Mouse (Mus musculus): ENCODE results near the gene Itpr2. TPM values are rescaled to one million over a fixed set of nuclear protein-coding genes. Genes with fewer than 3 reads are reported as not detected.

Gene Itpr2
- polyA plus RNA-seq, 1 experiment from 2014 or later, result 9.0 TPM

DNA sequence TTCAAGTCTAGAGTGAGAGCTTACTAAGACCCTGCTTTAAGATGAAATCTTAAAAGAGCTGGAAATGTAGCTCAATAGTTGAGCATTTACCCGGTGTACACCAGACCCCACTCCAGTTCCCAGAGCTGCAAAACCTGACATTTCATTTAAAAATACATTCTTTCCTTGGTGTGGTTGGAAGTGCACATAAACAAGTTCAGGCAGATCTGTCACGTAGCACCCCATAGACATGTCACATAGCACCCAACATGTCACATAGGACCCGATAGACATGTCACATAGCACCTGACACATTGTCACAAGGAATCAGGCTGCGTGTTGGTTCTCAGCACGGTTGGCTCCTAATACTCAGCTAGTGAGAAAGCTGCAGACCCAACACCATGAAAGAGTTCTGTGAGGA is 33.5 kb upstream of the Itpr2 start:
- H3K36me3 ChIP-seq (ENCODE audit: control insufficient read depth, insufficient read depth, low read length), result no peaks in the 10 kb centered on the region
- H3K9me3 ChIP-seq (replicated peaks; ENCODE audit: control insufficient read depth, low read length, poor library complexity, severe bottlenecking), result no peaks in the 10 kb centered on the region
- no peak overlapping the region for H3K27ac ChIP-seq (ENCODE audit: low read length)
- no peak overlapping the region for H3K9ac ChIP-seq (ENCODE audit: low read depth, low read length)
- WGBS, result 95% methylated on average over 5 of the region's 5 CpGs
- no peaks in the 10 kb centered on the region for H3K27me3 ChIP-seq (ENCODE audit: control insufficient read depth, insufficient read depth, low read depth, low read length)
- H3K4me2 ChIP-seq (ENCODE audit: low read length), result no peak overlapping the region
- no peak for ATAC-seq
- H3K4me1 ChIP-seq (ENCODE audit: control insufficient read depth, insufficient read depth, low read length), result no peaks in the 10 kb centered on the region
- H3K4me3 ChIP-seq (ENCODE audit: low read depth, low read length), result no peak overlapping the region

DNA sequence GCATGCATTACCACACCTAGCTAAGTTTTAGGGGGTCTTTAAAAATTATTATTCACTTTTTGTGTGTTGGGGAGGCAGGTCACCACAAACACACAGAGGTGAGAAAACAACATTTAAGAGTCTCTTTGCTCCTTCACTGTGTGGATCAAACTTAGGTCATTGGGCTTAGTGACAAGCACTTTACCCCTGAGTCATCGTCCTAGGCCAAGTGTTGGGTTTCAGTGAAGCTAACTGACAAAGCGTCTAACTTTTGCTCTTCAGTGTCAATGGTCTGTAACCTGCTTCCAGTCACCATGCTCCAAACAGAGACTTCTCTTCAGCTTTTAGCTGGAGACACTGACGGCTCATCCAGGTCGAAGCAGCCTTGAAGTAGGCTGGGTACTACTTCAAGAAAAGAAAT is 31.1 kb upstream of the Itpr2 start:
- H3K9ac ChIP-seq (ENCODE audit: low read depth, low read length), result no peak overlapping the region
- no peaks in the 10 kb centered on the region for H3K27me3 ChIP-seq (ENCODE audit: control insufficient read depth, insufficient read depth, low read depth, low read length)
- H3K27ac ChIP-seq (ENCODE audit: low read length), result no peak overlapping the region
- H3K4me3 ChIP-seq (ENCODE audit: low read depth, low read length), result no peak overlapping the region
- WGBS, result 95% methylated on average over 4 of the region's 4 CpGs
- H3K36me3 ChIP-seq (ENCODE audit: control insufficient read depth, insufficient read depth, low read length), result no peaks in the 10 kb centered on the region
- no peak overlapping the region for H3K4me2 ChIP-seq (ENCODE audit: low read length)
- no peaks in the 10 kb centered on the region for H3K4me1 ChIP-seq (ENCODE audit: control insufficient read depth, insufficient read depth, low read length)
- no peaks in the 10 kb centered on the region for H3K9me3 ChIP-seq (replicated peaks; ENCODE audit: control insufficient read depth, low read length, poor library complexity, severe bottlenecking)
- ATAC-seq, result no peak

DNA sequence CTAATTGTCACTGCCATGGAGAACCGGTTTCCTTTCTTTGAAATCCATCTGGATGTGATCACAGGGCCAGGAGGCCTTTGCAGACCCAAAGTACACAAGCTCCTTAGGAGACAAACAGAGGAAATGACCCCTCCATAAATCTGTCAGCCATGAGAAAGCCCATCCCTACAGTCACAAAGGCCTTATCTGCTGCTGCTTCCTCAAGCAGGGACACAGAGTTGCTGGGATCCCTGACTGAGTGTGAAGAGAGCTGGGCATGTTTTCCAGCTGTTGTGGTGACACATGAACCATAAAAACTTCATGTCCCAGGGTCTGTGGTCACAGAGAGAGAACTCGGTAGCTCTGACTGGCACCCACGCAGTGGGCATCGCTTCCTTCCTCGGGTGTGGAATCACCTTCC is 28.7 kb upstream of the Itpr2 start:
- WGBS, result 87% methylated on average over 5 of the region's 5 CpGs
- Histone ChIP-seq H3K4me1 (ENCODE audit: control insufficient read depth, insufficient read depth, low read length) (no peaks in the 10 kb centered on the region), H3K4me3 (ENCODE audit: low read depth, low read length) (no peak overlapping the region), H3K9me3 (replicated peaks; ENCODE audit: control insufficient read depth, low read length, poor library complexity, severe bottlenecking) (no peaks in the 10 kb centered on the region), H3K27ac (ENCODE audit: low read length) (no peak overlapping the region), H3K36me3 (ENCODE audit: control insufficient read depth, insufficient read depth, low read length) (no peaks in the 10 kb centered on the region), H3K4me2 (ENCODE audit: low read length) (no peak overlapping the region), H3K9ac (ENCODE audit: low read depth, low read length) (no peak overlapping the region), H3K27me3 (ENCODE audit: control insufficient read depth, insufficient read depth, low read depth, low read length) (no peaks in the 10 kb centered on the region)
- no peak for ATAC-seq

DNA sequence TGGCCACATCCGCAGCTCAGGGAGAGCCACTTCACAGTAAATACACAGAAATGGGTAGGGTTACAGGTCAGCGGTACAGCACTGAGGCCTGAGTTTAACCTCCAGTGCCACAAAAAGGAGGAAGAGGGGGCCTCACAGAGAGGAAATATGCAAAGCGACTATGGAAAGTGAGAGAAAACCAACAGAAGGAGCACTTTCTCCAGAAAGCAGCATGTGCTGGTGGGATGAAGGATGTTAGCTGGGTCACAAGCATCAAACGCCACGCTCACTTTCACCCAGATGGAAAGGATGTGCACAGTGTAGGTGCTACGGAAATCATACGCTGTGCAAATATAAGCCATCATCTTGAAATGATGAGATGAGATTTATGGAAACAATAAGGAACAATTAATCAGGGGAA is 28.3 kb upstream of the Itpr2 start:
- no peaks in the 10 kb centered on the region for H3K36me3 ChIP-seq (ENCODE audit: control insufficient read depth, insufficient read depth, low read length)
- H3K4me3 ChIP-seq (ENCODE audit: low read depth, low read length), result no peak overlapping the region
- 88% methylated on average over 7 of the region's 7 CpGs for WGBS
- H3K4me2 ChIP-seq (ENCODE audit: low read length), result no peak overlapping the region
- no peaks in the 10 kb centered on the region; the same call in 1 of the 2 replicates for H3K9me3 ChIP-seq (replicated peaks; ENCODE audit: control insufficient read depth, low read length, poor library complexity, severe bottlenecking)
- ATAC-seq, result no peak
- H3K4me1 ChIP-seq (ENCODE audit: control insufficient read depth, insufficient read depth, low read length), result no peaks in the 10 kb centered on the region
- H3K27ac ChIP-seq (ENCODE audit: low read length), result no peak overlapping the region
- H3K9ac ChIP-seq (ENCODE audit: low read depth, low read length), result no peak overlapping the region
- no peaks in the 10 kb centered on the region for H3K27me3 ChIP-seq (ENCODE audit: control insufficient read depth, insufficient read depth, low read depth, low read length)

DNA sequence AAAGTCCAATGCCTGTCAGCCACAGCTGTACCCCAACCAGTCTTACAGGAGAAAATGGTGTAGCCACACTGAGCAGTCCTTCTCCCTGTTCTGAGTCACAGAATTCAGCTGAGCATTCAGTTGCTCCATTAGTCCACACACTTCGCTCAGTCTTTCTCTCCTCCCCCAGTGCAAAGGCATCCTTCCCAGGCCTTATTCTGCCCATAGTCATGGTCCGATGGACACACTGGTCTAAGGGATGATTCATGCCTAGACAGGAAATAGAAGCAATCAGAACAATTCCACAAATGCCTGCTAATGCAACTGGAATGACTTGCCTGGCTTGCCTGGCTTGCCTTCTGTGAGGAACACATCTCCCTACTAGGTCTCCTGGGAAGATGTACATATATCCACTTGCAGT is 25.5 kb upstream of the Itpr2 start:
- no peaks in the 10 kb centered on the region for H3K27me3 ChIP-seq (ENCODE audit: control insufficient read depth, insufficient read depth, low read depth, low read length)
- no peak overlapping the region for H3K4me3 ChIP-seq (ENCODE audit: low read depth, low read length)
- no peak overlapping the region for H3K4me2 ChIP-seq (ENCODE audit: low read length)
- 81% methylated on average over 2 of the region's 2 CpGs for WGBS
- H3K9ac ChIP-seq (ENCODE audit: low read depth, low read length), result no peak overlapping the region
- H3K27ac ChIP-seq (ENCODE audit: low read length), result no peak overlapping the region
- ATAC-seq, result no peak
- no peaks in the 10 kb centered on the region for H3K36me3 ChIP-seq (ENCODE audit: control insufficient read depth, insufficient read depth, low read length)
- H3K9me3 ChIP-seq (replicated peaks; ENCODE audit: control insufficient read depth, low read length, poor library complexity, severe bottlenecking), result peaks cover 2% of the 10 kb centered on the region; the same call in 1 of the 2 replicates
- H3K4me1 ChIP-seq (ENCODE audit: control insufficient read depth, insufficient read depth, low read length), result no peaks in the 10 kb centered on the region

DNA sequence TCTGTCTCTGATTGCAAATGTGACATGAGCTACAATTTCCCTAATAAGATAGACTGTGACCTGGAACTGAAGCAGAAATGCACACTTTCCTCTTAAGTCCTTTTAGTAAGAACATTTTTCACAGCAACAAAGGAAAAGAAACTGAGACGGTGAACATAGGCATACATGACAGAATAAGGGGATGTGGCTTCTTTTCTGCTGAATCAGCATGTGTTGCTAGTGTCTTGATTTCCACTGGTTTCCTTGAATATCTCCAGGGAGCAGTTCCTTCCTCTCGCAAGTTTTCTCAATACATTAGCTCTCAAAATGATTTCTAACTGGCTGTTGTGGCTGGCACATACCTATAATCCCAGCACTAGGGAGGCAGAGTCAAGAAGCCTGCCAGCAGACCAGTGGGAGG is 23.5 kb upstream of the Itpr2 start:
- no peak overlapping the region for H3K9ac ChIP-seq (ENCODE audit: low read depth, low read length)
- H3K9me3 ChIP-seq (replicated peaks; ENCODE audit: control insufficient read depth, low read length, poor library complexity, severe bottlenecking), result peaks cover 2% of the 10 kb centered on the region; the same call in 1 of the 2 replicates
- no peaks in the 10 kb centered on the region for H3K36me3 ChIP-seq (ENCODE audit: control insufficient read depth, insufficient read depth, low read length)
- 82% methylated on average over 2 of the region's 2 CpGs for WGBS
- ATAC-seq, result no peak
- H3K27me3 ChIP-seq (ENCODE audit: control insufficient read depth, insufficient read depth, low read depth, low read length), result no peaks in the 10 kb centered on the region
- H3K4me1 ChIP-seq (ENCODE audit: control insufficient read depth, insufficient read depth, low read length), result no peaks in the 10 kb centered on the region
- no peak overlapping the region for H3K4me2 ChIP-seq (ENCODE audit: low read length)
- no peak overlapping the region for H3K27ac ChIP-seq (ENCODE audit: low read length)
- no peak overlapping the region for H3K4me3 ChIP-seq (ENCODE audit: low read depth, low read length)

DNA sequence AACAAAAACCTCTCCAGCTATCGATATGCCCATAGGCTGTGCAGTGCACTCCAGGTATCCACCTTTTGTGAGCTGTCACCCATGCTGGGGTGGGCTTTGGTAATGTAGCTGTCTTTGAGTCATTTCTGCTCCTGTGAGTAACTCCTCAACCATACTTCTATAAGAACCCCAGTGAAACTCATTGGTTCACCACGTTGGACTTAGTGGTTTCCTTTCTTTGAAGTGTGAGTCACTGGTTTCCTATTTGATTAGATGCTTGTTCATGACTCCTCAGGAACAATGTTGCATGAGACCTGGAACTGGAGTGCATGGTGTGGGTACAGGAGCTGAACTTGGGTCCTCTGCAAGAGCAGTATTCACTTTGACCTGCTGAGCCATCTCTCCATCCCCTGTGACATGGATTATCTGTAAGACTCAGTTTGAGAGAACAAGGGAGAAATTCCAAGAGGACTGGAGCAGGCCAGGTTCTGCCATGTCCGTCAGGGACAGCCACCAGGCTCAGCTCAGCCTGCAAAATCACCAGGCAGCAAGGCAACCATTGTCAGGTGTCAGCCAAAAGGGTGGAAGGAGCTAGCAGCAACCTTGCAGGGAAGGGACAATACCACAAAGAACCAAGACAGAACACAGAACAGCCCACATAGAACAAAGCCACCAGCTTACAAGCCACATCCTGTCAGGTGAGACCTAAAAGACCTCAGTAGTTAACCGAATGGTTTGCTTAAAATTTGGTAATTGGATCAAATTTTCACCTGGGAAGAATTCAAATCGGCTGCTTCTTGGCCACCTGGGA is 19.6 kb upstream of the Itpr2 start:
- H3K9ac ChIP-seq (ENCODE audit: low read depth, low read length), result no peak overlapping the region
- no peak overlapping the region for H3K27ac ChIP-seq (ENCODE audit: low read length)
- H3K36me3 ChIP-seq (ENCODE audit: control insufficient read depth, insufficient read depth, low read length), result no peaks in the 10 kb centered on the region
- ATAC-seq, result no peak
- peaks cover 2% of the 10 kb centered on the region; the same call in 1 of the 2 replicates for H3K9me3 ChIP-seq (replicated peaks; ENCODE audit: control insufficient read depth, low read length, poor library complexity, severe bottlenecking)
- no peak overlapping the region for H3K4me2 ChIP-seq (ENCODE audit: low read length)
- no peaks in the 10 kb centered on the region for H3K4me1 ChIP-seq (ENCODE audit: control insufficient read depth, insufficient read depth, low read length)
- 79% methylated on average over 5 of the region's 5 CpGs for WGBS
- H3K27me3 ChIP-seq (ENCODE audit: control insufficient read depth, insufficient read depth, low read depth, low read length), result no peaks in the 10 kb centered on the region
- H3K4me3 ChIP-seq (ENCODE audit: low read depth, low read length), result no peak overlapping the region

DNA sequence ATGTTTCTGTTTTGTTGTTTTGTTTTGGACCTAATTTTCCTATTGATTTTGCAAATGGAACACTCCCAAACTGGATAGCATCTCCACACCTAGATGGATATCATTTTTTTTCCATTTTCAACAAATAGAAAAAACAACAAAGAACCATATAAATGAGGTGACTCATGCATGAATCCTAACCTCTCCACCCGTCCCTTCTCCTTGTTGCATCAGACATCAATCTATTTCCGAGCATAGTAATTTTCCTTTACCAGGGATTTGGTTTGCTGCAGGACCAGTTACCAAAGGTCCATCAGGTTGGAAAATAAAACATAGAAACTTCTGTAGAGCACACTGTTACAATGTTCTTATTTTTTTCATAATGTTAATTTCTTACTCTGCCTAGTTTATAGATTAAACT is 17.0 kb upstream of the Itpr2 start:
- Histone ChIP-seq H3K9ac (ENCODE audit: low read depth, low read length) (no peak overlapping the region), H3K27me3 (ENCODE audit: control insufficient read depth, insufficient read depth, low read depth, low read length) (no peaks in the 10 kb centered on the region), H3K36me3 (ENCODE audit: control insufficient read depth, insufficient read depth, low read length) (no peaks in the 10 kb centered on the region), H3K4me2 (ENCODE audit: low read length) (no peak overlapping the region), H3K4me1 (ENCODE audit: control insufficient read depth, insufficient read depth, low read length) (no peaks in the 10 kb centered on the region), H3K4me3 (ENCODE audit: low read depth, low read length) (no peak overlapping the region), H3K27ac (ENCODE audit: low read length) (no peak overlapping the region), H3K9me3 (replicated peaks; ENCODE audit: control insufficient read depth, low read length, poor library complexity, severe bottlenecking) (no peaks in the 10 kb centered on the region)
- WGBS, result 59% methylated on average over 2 of the region's 2 CpGs
- ATAC-seq, result no peak

DNA sequence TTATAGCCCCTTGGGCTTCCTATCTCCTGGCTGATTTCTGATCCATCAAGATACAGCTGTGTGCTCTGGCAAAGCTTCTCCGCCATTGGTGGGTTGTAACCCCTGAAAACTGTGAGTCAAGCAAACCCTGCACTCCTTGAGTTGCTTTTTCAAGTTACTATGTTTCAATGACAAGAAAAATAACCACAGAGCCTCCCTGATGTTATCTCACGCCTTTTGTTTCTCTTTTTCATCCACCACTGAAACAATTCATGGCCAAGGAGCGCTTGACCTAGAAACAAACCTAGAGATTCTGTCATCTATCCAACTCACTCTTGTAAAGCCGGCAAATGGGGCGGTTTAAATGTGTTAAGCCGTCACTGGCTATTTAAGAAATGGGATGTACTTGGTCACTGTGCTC is 13.9 kb upstream of the Itpr2 start:
- no peak for ATAC-seq
- H3K4me1 ChIP-seq (ENCODE audit: control insufficient read depth, insufficient read depth, low read length), result no peaks in the 10 kb centered on the region
- no peak overlapping the region for H3K9ac ChIP-seq (ENCODE audit: low read depth, low read length)
- H3K27me3 ChIP-seq (ENCODE audit: control insufficient read depth, insufficient read depth, low read depth, low read length), result no peaks in the 10 kb centered on the region
- no peaks in the 10 kb centered on the region for H3K9me3 ChIP-seq (replicated peaks; ENCODE audit: control insufficient read depth, low read length, poor library complexity, severe bottlenecking)
- WGBS, result 83% methylated on average over 6 of the region's 6 CpGs
- H3K4me3 ChIP-seq (ENCODE audit: low read depth, low read length), result no peak overlapping the region
- no peak overlapping the region for H3K4me2 ChIP-seq (ENCODE audit: low read length)
- no peak overlapping the region for H3K27ac ChIP-seq (ENCODE audit: low read length)
- H3K36me3 ChIP-seq (ENCODE audit: control insufficient read depth, insufficient read depth, low read length), result no peaks in the 10 kb centered on the region
